Mouse (Mus musculus) embryonic facial prominence, embryonic 12.5 days (tissue): Measurements from ENCODE around the gene Ssr4. TPM values are rescaled to one million over a fixed set of nuclear protein-coding genes. Genes with fewer than 3 reads are reported as not detected.

Experiments
- ATAC-seq: fragments of 200-750 bp; cut with Nextera tagmentation; 2 replicates; pipeline ENCODE4 v1.8.0; 2017; ENCODE audit not compliant: insufficient number of reproducible peaks, insufficient read depth, low FRiP score, low TSS enrichment
- H3K27ac ChIP-seq: fragments of 300-500 bp; sonication (generic); 2 replicates; pipeline ENCODE4 v1.5.1; 2016; ENCODE audit warnings: mild to moderate bottlenecking
- H3K27me3 ChIP-seq: fragments of 300-500 bp; sonication (generic); 2 replicates; pipeline ENCODE4 v1.6.1; 2016; ENCODE audit warnings: mild to moderate bottlenecking, moderate library complexity
- H3K36me3 ChIP-seq: fragments of 300-500 bp; sonication (generic); 2 replicates; pipeline ENCODE4 v1.6.1; 2016; ENCODE audit warnings: mild to moderate bottlenecking
- H3K4me1 ChIP-seq: fragments of 300-500 bp; sonication (generic); 2 replicates; pipeline ENCODE4 v1.6.1; 2016
- H3K4me2 ChIP-seq: fragments of 300-500 bp; sonication (generic); replicated peaks from 2 replicates; pipeline ENCODE4 v1.6.1; 2016; ENCODE audit warnings: mild to moderate bottlenecking, moderate library complexity
- H3K4me3 ChIP-seq: fragments of 300-500 bp; sonication (generic); 2 replicates; pipeline ENCODE4 v1.5.1; 2016; ENCODE audit warnings: mild to moderate bottlenecking
- H3K9ac ChIP-seq: fragments of 300-500 bp; sonication (generic); 2 replicates; pipeline ENCODE4 v1.6.1; 2016; ENCODE audit warnings: mild to moderate bottlenecking, moderate library complexity
- H3K9me3 ChIP-seq: fragments of 300-500 bp; sonication (generic); 2 replicates; pipeline ENCODE4 v1.6.1; 2016; ENCODE audit warnings: mild to moderate bottlenecking, moderate library complexity
- WGBS: fragments of 180-500 bp; shearing (Covaris S2); methylation state at CpG from one replicate; pipeline ENCODE4 v1.1.7; 2016; 5-methylcytosine and 5-hydroxymethylcytosine counted together
- polyA plus RNA-seq: library from polyadenylated mRNA; unstranded; fragments of >200 nt; fragmentation: Nextera tagmentation; extraction: Ambion mirVana; gene quantifications from 2 replicates; pipeline ENCODE4 v1.2.1, GENCODE M21; 2016

Gene Ssr4
- polyA plus RNA-seq, 1 experiment from 2014 or later = 140 TPM

GRCm38 (mm10) chrX:73816596-73817314 lies 29.9 kb downstream of the Ssr4 start:
- no peaks in the 10 kb centered on the region for H3K9me3 ChIP-seq
- ATAC-seq = no peak
- 50% methylated on average over 3 of the region's 3 CpGs for WGBS
- H3K36me3 ChIP-seq = no peaks in the 10 kb centered on the region
- H3K4me1 ChIP-seq = no peaks in the 10 kb centered on the region
- H3K4me2 ChIP-seq = no peak overlapping the region
- H3K4me3 ChIP-seq = no peak overlapping the region
- no peak overlapping the region for H3K27ac ChIP-seq
- no peak overlapping the region for H3K9ac ChIP-seq
- no peaks in the 10 kb centered on the region for H3K27me3 ChIP-seq

- H3K9me3 ChIP-seq = no peaks in the 10 kb centered on the region
- 18% methylated on average over 17 of the region's 17 CpGs for WGBS
- H3K4me3 ChIP-seq = peak overlapping the region; percentile 61
- H3K4me2 ChIP-seq = peak overlapping the region; percentile 59
- H3K4me1 ChIP-seq = 0 out of 2 replicates have a peak, but pooled peaks cover 3% of the 10 kb centered on the region
- peak overlapping the region; percentile 72 for H3K9ac ChIP-seq
- ATAC-seq = 0 out of 2 replicates have a peak, but pooled peaks have one; percentile 24
- no peaks in the 10 kb centered on the region for H3K36me3 ChIP-seq
- H3K27me3 ChIP-seq = peaks cover 14% of the 10 kb centered on the region; the same call in 1 of the 2 replicates
- no peak overlapping the region for H3K27ac ChIP-seq
These were observed 36.9 kb downstream of the Ssr4 start for GRCm38 (mm10) chrX:73823747-73824146.

- peak within 1 kb of the TSS; percentile 59 for H3K4me2 ChIP-seq
- WGBS = 18% methylated on average over 50 of the region's 84 CpGs
- no peaks in the 10 kb centered on the region for H3K9me3 ChIP-seq
- peak within 1 kb of the TSS; percentile 61 for H3K4me3 ChIP-seq
- peak; percentile 86 for ATAC-seq
- H3K9ac ChIP-seq = peak within 1 kb of the TSS; percentile 72
- peaks cover 14% of the 10 kb centered on the region; the same call in 1 of the 2 replicates for H3K27me3 ChIP-seq
- H3K27ac ChIP-seq = peak within 1 kb of the TSS; percentile 73
- no peaks in the 10 kb centered on the region for H3K36me3 ChIP-seq
- 0 out of 2 replicates have a peak, but pooled peaks cover 3% of the 10 kb centered on the region for H3K4me1 ChIP-seq
These were observed 37.6 kb downstream of the Ssr4 start, which contains the start of gene Pdzd4 for GRCm38 (mm10) chrX:73824185-73825151. Gene Pdzd4 (minus strand): TSS chrX:73824969.

- WGBS = 85% methylated on average over 1 of the region's 1 CpGs
- ATAC-seq = no peak
- no peak overlapping the region for H3K27ac ChIP-seq
These were observed 48.9 kb downstream of the Ssr4 start for GRCm38 (mm10) chrX:73835731-73836130.

GRCm38 (mm10) chrX:73836691-73837090 lies 49.9 kb downstream of the Ssr4 start:
- H3K9ac ChIP-seq = no peak overlapping the region
- 82% methylated on average over 3 of the region's 3 CpGs for WGBS

More at GRCm38 (mm10) chrX:73835731-73836130, 48.9 kb downstream of the Ssr4 start:
- Histone ChIP-seq H3K4me1 (no peaks in the 10 kb centered on the region), H3K9me3 (no peaks in the 10 kb centered on the region), H3K4me2 (no peak overlapping the region), H3K36me3 (no peaks in the 10 kb centered on the region), H3K4me3 (no peak overlapping the region), H3K27me3 (no peaks in the 10 kb centered on the region), H3K9ac (no peak overlapping the region)

More at GRCm38 (mm10) chrX:73836691-73837090, 49.9 kb downstream of the Ssr4 start:
- Histone ChIP-seq H3K27me3 (no peaks in the 10 kb centered on the region), H3K4me3 (no peak overlapping the region), H3K27ac (no peak overlapping the region), H3K9me3 (no peaks in the 10 kb centered on the region), H3K4me2 (no peak overlapping the region), H3K4me1 (no peaks in the 10 kb centered on the region), H3K36me3 (no peaks in the 10 kb centered on the region)
- ATAC-seq = no peak

Other genes starting within 250 kb of the Ssr4 start
- gene Dusp9, start 147.6 kb upstream of the Ssr4 start, polyA plus RNA-seq = 23.2 and 23.7 TPM in 2 replicates
- 13.1 and 13.5 TPM in 2 replicates for gene Pnck, start 126.9 kb upstream of the Ssr4 start, polyA plus RNA-seq
- gene Slc6a8, start 113.9 kb upstream of the Ssr4 start, polyA plus RNA-seq = 8.3 and 9.0 TPM in 2 replicates
- 164 and 171 TPM in 2 replicates for gene Bcap31, start 70.9 kb upstream of the Ssr4 start, polyA plus RNA-seq
- gene Abcd1, start 70.4 kb upstream of the Ssr4 start, polyA plus RNA-seq = 14.9 and 15.1 TPM in 2 replicates
- gene Plxnb3, start 29.9 kb upstream of the Ssr4 start, polyA plus RNA-seq = 0.24 and 0.29 TPM in 2 replicates
- gene Srpk3, start 12.6 kb upstream of the Ssr4 start, polyA plus RNA-seq = 5.6 and 9.6 TPM in 2 replicates
- gene Idh3g, start 131 bp upstream of the Ssr4 start, polyA plus RNA-seq = 161 and 172 TPM in 2 replicates
- 1.7 and 2.1 TPM in 2 replicates for gene Pdzd4, start 37.9 kb downstream of the Ssr4 start, polyA plus RNA-seq
- gene Avpr2, start 105.1 kb downstream of the Ssr4 start, polyA plus RNA-seq = 0.10 and 0.14 TPM in 2 replicates
- gene L1cam, start 109.1 kb downstream of the Ssr4 start, polyA plus RNA-seq = 5.9 and 7.2 TPM in 2 replicates
- gene Arhgap4, start 134.8 kb downstream of the Ssr4 start, polyA plus RNA-seq = 2.7 and 3.0 TPM in 2 replicates
- 136 and 147 TPM in 2 replicates for gene Naa10, start 134.9 kb downstream of the Ssr4 start, polyA plus RNA-seq
- gene Renbp, start 143.8 kb downstream of the Ssr4 start, polyA plus RNA-seq = 19.7 and 24.7 TPM in 2 replicates
- gene Hcfc1, start 179.3 kb downstream of the Ssr4 start, polyA plus RNA-seq = 71.0 and 71.3 TPM in 2 replicates
- 61.1 and 64.6 TPM in 2 replicates for gene Irak1, start 236.9 kb downstream of the Ssr4 start, polyA plus RNA-seq